Mouse (Mus musculus) urinary bladder, postnatal 36 days (tissue): Measurements from ENCODE around the gene 1700007K13Rik.
A peak's percentile ranks its signal among the peaks of the same experiment; 100 is the strongest.

Experiments
- DNase-seq, 2 experiments: peaks; one replicate each; pipeline ENCODE4 v3.0.0; 2022; ENCODE audit warnings: low spot score in 2 of 2, mixed read lengths in 1 of 2

1700007K13Rik gene

GRCm38 (mm10) chr2:28469461-28469860 is 3.3 kb upstream of the 1700007K13Rik start:
- DNase-seq, result no peak

- DNase-seq, result no peak
Observed at GRCm38 (mm10) chr2:28468486-28469225, 2.5 kb upstream of the 1700007K13Rik start.

- peak; percentile 72 to 81 for DNase-seq
Observed at GRCm38 (mm10) chr2:28467860-28468485, 1.8 kb upstream of the 1700007K13Rik start, which contains the start of gene Mrps2. TSS of gene Mrps2 (plus strand) at chr2:28468066.

- DNase-seq, result no peak
Observed at GRCm38 (mm10) chr2:28464919-28465318, 1.2 kb downstream of the 1700007K13Rik start.

GRCm38 (mm10) chr2:28463919-28464318 is 2.2 kb downstream of the 1700007K13Rik start:
- DNase-seq, result peak; percentile 16 to 45

GRCm38 (mm10) chr2:28456616-28457015 is 9.5 kb downstream of the 1700007K13Rik start:
- no peak for DNase-seq

- no peak for DNase-seq
Observed at GRCm38 (mm10) chr2:28453539-28453938, 12.6 kb downstream of the 1700007K13Rik start.

GRCm38 (mm10) chr2:28451663-28452062 is 14.5 kb downstream of the 1700007K13Rik start:
- no peak for DNase-seq

GRCm38 (mm10) chr2:28447315-28447670 is 18.8 kb downstream of the 1700007K13Rik start:
- DNase-seq, result no peak

GRCm38 (mm10) chr2:28446515-28447314 is 19.4 kb downstream of the 1700007K13Rik start, which contains the start of gene Ppp1r26:
TSS of gene Ppp1r26 (plus strand) at chr2:28446800.
- DNase-seq, result peak in 1 of 2 experiments; percentile 23

- DNase-seq, result no peak
Observed at GRCm38 (mm10) chr2:28446181-28446514, 20.0 kb downstream of the 1700007K13Rik start.

GRCm38 (mm10) chr2:28445082-28445481 is 21.1 kb downstream of the 1700007K13Rik start:
- no peak for DNase-seq

GRCm38 (mm10) chr2:28440842-28441241 is 25.3 kb downstream of the 1700007K13Rik start:
- DNase-seq, result no peak

- DNase-seq, result no peak
Observed at GRCm38 (mm10) chr2:28435401-28435800, 30.7 kb downstream of the 1700007K13Rik start.

GRCm38 (mm10) chr2:28433512-28433911 is 32.6 kb downstream of the 1700007K13Rik start:
- no peak for DNase-seq

- DNase-seq, result no peak
Observed at GRCm38 (mm10) chr2:28432811-28433210, 33.3 kb downstream of the 1700007K13Rik start.

GRCm38 (mm10) chr2:28430846-28431245 is 35.3 kb downstream of the 1700007K13Rik start:
- no peak for DNase-seq

- no peak for DNase-seq
Observed at GRCm38 (mm10) chr2:28427226-28427625, 38.9 kb downstream of the 1700007K13Rik start.

GRCm38 (mm10) chr2:28423167-28423566 is 43.0 kb downstream of the 1700007K13Rik start:
- DNase-seq, result no peak

- DNase-seq, result peak; percentile 75 to 84
Observed at GRCm38 (mm10) chr2:28419898-28420297, 46.2 kb downstream of the 1700007K13Rik start.

- peak; percentile 80 to 86 for DNase-seq
Observed at GRCm38 (mm10) chr2:28418034-28418433, 48.1 kb downstream of the 1700007K13Rik start.

GRCm38 (mm10) chr2:28416511-28416910 is 49.6 kb downstream of the 1700007K13Rik start:
- DNase-seq, result no peak
